Mouse (Mus musculus) bone marrow macrophage, adult 2 months (primary cell): ENCODE measurements around the gene Comp.

Experiments used
- CTCF ChIP-seq: IDR thresholded peaks from 2 replicates; pipeline ENCODE4 v1.5.1; 2012; ENCODE audit warnings: low read depth, mild to moderate bottlenecking, low read length, moderate library complexity
- POLR2A ChIP-seq: IDR thresholded peaks from 2 replicates; pipeline ENCODE4 v1.6.1; 2012; ENCODE audit warnings: mild to moderate bottlenecking, low read depth, low read length, borderline replicate concordance

GRCm38 (mm10) chr8:70431213-70431612, 57.9 kb downstream of the Comp start:
- no peak for TF ChIP-seq CTCF
- TF ChIP-seq POLR2A = no peak
